Mouse (Mus musculus) adrenal gland, adult 8-10 months (tissue): ENCODE results near the gene Tlcd2. TPM values are rescaled to one million over a fixed set of nuclear protein-coding genes. Genes with fewer than 3 reads are reported as not detected.

Experiments used
- DNase-seq: peaks from one replicate; pipeline ENCODE4 v3.0.0; 2022
- total RNA-seq, 4 experiments: library from RNA; stranded (reverse); gene quantifications; 2 replicates each; pipeline ENCODE4 v1.2.4; 2022

Gene Tlcd2
- total RNA-seq, 4 experiments from 2014 or later, result 10.1 to 16.7 (median 13.1) TPM

GRCm38 (mm10) chr11:75467512-75468215 is 6.1 kb downstream of the Tlcd2 start:
- DNase-seq, result peak; percentile 74

GRCm38 (mm10) chr11:75468410-75468809 is 6.9 kb downstream of the Tlcd2 start:
- DNase-seq, result no peak

- no peak for DNase-seq
Observed at GRCm38 (mm10) chr11:75469261-75469660, 7.7 kb downstream of the Tlcd2 start.

GRCm38 (mm10) chr11:75470675-75471074 is 9.2 kb downstream of the Tlcd2 start:
- no peak for DNase-seq

GRCm38 (mm10) chr11:75472469-75473081 is 11.1 kb downstream of the Tlcd2 start:
- DNase-seq, result no peak

- no peak for DNase-seq
Observed at GRCm38 (mm10) chr11:75473376-75473775, 11.9 kb downstream of the Tlcd2 start.

GRCm38 (mm10) chr11:75486192-75486591 is 24.7 kb downstream of the Tlcd2 start:
- no peak for DNase-seq

- DNase-seq, result peak; percentile 98
Observed at GRCm38 (mm10) chr11:75486601-75487285, 25.2 kb downstream of the Tlcd2 start, which contains the start of gene Prpf8. Gene Prpf8 (plus strand): TSS chr11:75486816.

- no peak for DNase-seq
Observed at GRCm38 (mm10) chr11:75487496-75487895, 26.0 kb downstream of the Tlcd2 start.

GRCm38 (mm10) chr11:75494296-75495049 is 33.0 kb downstream of the Tlcd2 start:
- no peak for DNase-seq

- DNase-seq, result no peak
Observed at GRCm38 (mm10) chr11:75498126-75498525, 36.6 kb downstream of the Tlcd2 start.

GRCm38 (mm10) chr11:75508162-75508561 is 46.6 kb downstream of the Tlcd2 start:
- DNase-seq, result no peak

- no peak for DNase-seq
Observed at GRCm38 (mm10) chr11:75508904-75509303, 47.4 kb downstream of the Tlcd2 start.

- DNase-seq, result peak; percentile 81
Observed at GRCm38 (mm10) chr11:75509741-75510626, 48.5 kb downstream of the Tlcd2 start, which contains the start of gene Rilp. Gene Rilp (plus strand): TSS chr11:75510094.

- peak; percentile 88 for DNase-seq
Observed at GRCm38 (mm10) chr11:75510627-75510993, 49.1 kb downstream of the Tlcd2 start.

- DNase-seq, result peak; percentile 47
Observed at GRCm38 (mm10) chr11:75511213-75511612, 49.7 kb downstream of the Tlcd2 start.

GRCm38 (mm10) chr11:75512301-75513018 is 50.9 kb downstream of the Tlcd2 start:
- no peak for DNase-seq

- peak; percentile 52 for DNase-seq
Observed at GRCm38 (mm10) chr11:75513336-75513735, 51.8 kb downstream of the Tlcd2 start, which contains the start of gene Scarf1. Gene Scarf1 (plus strand): TSS chr11:75513540.

GRCm38 (mm10) chr11:75515186-75515585 is 53.7 kb downstream of the Tlcd2 start:
- DNase-seq, result no peak

- no peak for DNase-seq
Observed at GRCm38 (mm10) chr11:75519834-75520633, 58.5 kb downstream of the Tlcd2 start.
